Mouse (Mus musculus) adrenal gland (tissue): Measurements from ENCODE around the gene Zbtb37.

Experiments
- intact Hi-C: fragments of 180-260 bp; cut with DNase I; formaldehyde crosslinking; loops from one replicate; pipeline ENCODE4 v1.15.1; 2025

The Zbtb37 gene

GRCm38 (mm10) chr1:160980537-160981234 lies 54.0 kb downstream of the Zbtb37 start:
- intact Hi-C loops: no loop called here

GRCm38 (mm10) chr1:160980021-160980420 lies 54.6 kb downstream of the Zbtb37 start:
- intact Hi-C loops: no loop called here

GRCm38 (mm10) chr1:160978071-160978735 lies 56.4 kb downstream of the Zbtb37 start, which contains the start of gene Serpinc1:
Serpinc1 (plus strand) TSS chr1:160978585.
- intact Hi-C loops: no loop called here

- intact Hi-C loops: no loop called here
Measured at GRCm38 (mm10) chr1:160968643-160969042, 66.0 kb downstream of the Zbtb37 start.

- intact Hi-C loops: no loop called here
Measured at GRCm38 (mm10) chr1:160967268-160967667, 67.4 kb downstream of the Zbtb37 start.

DNA sequence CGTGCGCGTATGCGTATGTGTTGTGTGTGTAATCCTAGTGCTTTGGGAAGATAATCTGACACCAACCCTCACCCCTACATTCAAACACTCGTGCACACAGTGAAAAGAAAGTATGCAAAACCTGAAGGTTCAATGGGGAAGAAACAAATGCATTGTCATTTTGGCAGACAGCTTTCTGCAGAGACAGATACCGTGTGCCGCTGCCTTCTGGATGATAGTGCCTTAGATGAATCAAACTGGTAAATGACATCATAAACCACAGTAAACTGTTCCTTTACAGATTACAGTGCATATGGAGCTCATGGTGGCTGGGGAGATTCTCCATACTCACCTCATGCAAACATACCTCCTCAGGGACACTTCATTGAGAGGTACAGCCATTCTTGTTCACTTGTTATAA lies 71.5 kb downstream of the Zbtb37 start:
- intact Hi-C loops: loop anchor here (5.0 kb wide), 1 partner anchor 74 kb away; no protein-coding TSS in a partner anchor
